Mouse (Mus musculus) heart, postnatal 36 days (tissue): ENCODE results near the gene Smad3. TPM values are rescaled to one million over a fixed set of nuclear protein-coding genes. Genes with fewer than 3 reads are reported as not detected.

Experiments
- DNase-seq, 2 experiments: peaks; one replicate each; pipeline ENCODE4 v3.0.0; 2021 to 2022
- intact Hi-C: fragments of 180-260 bp; cut with DNase I; formaldehyde crosslinking; loops from one replicate; pipeline ENCODE4 v1.15.1; 2025
- total RNA-seq, 2 experiments: library from RNA; stranded (reverse); gene quantifications; 2 replicates each; pipeline ENCODE4 v1.2.3; 2021

Gene Smad3
- total RNA-seq, 2 experiments from 2014 or later, result 12.5 to 13.2 TPM

GRCm38 (mm10) chr9:63774854-63775483 lies 17.2 kb upstream of the Smad3 start:
- no peak for DNase-seq
- intact Hi-C loops, result loop anchor here (5.0 kb wide), 1 partner anchor 1758 kb away; no protein-coding TSS in a partner anchor

- intact Hi-C loops, result loop anchor here (5.0 kb wide), 1 partner anchor 1755 kb away; no protein-coding TSS in a partner anchor
- no peak for DNase-seq
Measured at GRCm38 (mm10) chr9:63772452-63772851, 14.7 kb upstream of the Smad3 start.

- DNase-seq, result no peak
- intact Hi-C loops, result loop anchor here (5.0 kb wide), 1 partner anchor 1754 kb away; no protein-coding TSS in a partner anchor
Measured at GRCm38 (mm10) chr9:63771676-63772075, 13.9 kb upstream of the Smad3 start.

- intact Hi-C loops, result no loop called here
- no peak for DNase-seq
Measured at GRCm38 (mm10) chr9:63761367-63762094, 3.7 kb upstream of the Smad3 start.

GRCm38 (mm10) chr9:63760783-63761182 lies 3.0 kb upstream of the Smad3 start:
- DNase-seq, result no peak
- intact Hi-C loops, result no loop called here

- intact Hi-C loops, result loop anchor here (5.0 to 10.0 kb wide), 4 partner anchors 82 to 625 kb away; partner anchors contain the start of genes Aagab and Iqch
- DNase-seq, result no peak
Measured at GRCm38 (mm10) chr9:63759973-63760722, 2.4 kb upstream of the Smad3 start.

GRCm38 (mm10) chr9:63758641-63759391 lies 1.0 kb upstream of the Smad3 start:
- intact Hi-C loops, result loop anchor here (1.0 to 10.0 kb wide), 5 partner anchors 30 to 624 kb away; partner anchors contain the start of genes Aagab and Iqch
- no peak for DNase-seq

DNA sequence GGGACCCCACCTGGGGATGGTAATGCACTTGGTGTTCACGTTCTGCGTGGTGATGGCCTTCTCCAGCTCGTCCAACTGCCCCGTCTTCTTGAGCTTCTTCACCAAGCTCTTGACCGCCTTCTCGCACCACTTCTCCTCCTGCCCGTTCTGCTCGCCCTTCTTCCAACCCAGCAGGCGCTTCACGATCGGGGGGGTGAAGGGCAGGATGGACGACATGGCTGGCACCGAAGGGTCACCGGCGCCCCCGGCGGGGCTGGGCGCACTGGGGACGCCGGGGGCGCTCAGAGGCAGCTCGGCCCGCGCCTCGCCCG lies 377 bp downstream of the Smad3 start:
- intact Hi-C loops, result loop anchor here (2.0 to 10.0 kb wide), 6 partner anchors 51 to 623 kb away; partner anchors contain the start of genes Aagab and Iqch
- DNase-seq, result no peak

DNA sequence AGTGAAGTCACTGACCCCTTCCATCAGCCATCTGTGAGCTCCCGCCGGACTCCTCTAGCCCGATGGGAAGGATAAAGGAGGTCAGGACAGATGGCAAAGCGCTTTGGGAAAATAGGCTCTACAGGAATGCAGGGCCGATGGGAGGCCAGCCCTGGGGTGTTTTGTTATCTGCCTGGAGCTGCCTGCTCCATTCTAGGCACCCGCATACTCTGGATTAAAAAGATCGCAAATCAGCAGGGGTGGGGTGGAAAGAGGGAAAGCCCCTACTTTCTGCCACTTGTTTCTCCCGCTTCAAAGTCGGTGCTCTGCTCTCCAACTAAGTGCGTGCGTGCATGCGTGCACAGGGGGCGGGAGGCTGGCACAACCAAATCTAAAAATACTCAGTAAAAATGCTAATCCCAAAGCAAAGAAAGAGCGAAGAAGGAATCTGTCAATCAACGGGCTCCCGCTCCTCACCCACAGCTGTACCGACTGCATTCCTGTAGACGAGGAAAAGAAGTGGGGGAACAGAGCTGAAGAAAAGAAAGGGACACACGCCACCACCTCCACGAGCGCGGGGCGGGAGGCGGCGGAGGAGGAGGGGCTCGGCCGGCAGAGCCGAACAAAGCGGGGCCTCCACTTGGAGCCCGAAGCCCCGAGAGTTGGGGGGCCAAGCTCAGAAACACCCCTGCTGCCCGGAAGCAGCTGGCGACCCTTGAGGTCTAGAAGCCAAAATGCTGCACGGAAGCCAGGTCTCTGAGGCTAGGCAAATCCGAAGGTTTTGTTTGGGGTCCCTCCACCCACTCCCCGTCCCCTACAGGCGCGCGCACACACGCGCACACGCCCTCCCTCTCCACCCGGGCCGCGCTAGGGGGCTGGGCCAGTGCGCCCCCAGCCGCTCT lies 973 bp downstream of the Smad3 start:
- intact Hi-C loops, result loop anchor here (2.0 to 10.0 kb wide), 6 partner anchors 50 to 622 kb away; partner anchors contain the start of genes Aagab and Iqch
- peak; percentile 43 to 56 for DNase-seq

GRCm38 (mm10) chr9:63755671-63756543 lies 1.9 kb downstream of the Smad3 start:
- intact Hi-C loops, result loop anchor here (2.0 to 10.0 kb wide), 6 partner anchors 49 to 621 kb away; partner anchors contain the start of genes Aagab and Iqch

GRCm38 (mm10) chr9:63754556-63755510 lies 3.0 kb downstream of the Smad3 start:
- peak; percentile 33 to 59 for DNase-seq
- intact Hi-C loops, result loop anchor here (5.0 to 10.0 kb wide), 4 partner anchors 87 to 620 kb away; partner anchors contain the start of genes Aagab and Iqch

More at GRCm38 (mm10) chr9:63755671-63756543, 1.9 kb downstream of the Smad3 start:
- peak; percentile 29 to 50 for DNase-seq

DNA sequence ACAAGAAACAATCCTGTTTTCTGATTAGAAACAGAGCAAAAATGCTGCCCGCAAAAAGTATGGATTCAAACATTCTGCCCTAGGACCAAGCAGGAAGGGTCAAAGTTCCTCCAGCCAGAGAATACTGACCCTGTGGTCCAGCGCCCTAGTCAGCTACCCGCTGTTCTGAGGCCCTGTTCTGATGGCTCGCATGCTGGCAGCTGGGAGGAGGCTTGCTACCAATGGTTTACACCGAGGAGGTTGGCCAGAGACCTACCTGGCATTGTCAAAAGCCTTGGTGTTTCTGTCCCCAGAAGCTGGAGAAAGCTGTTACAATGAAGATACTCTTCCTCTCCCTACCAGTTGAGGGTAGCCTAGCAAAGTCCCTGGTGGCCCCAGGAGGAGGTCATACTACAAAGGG lies 3.8 kb downstream of the Smad3 start:
- intact Hi-C loops, result loop anchor here (10.0 kb wide), 1 partner anchor 619 kb away; no protein-coding TSS in a partner anchor
- no peak for DNase-seq

- intact Hi-C loops, result loop anchor here (10.0 kb wide), 1 partner anchor 619 kb away; no protein-coding TSS in a partner anchor
- no peak for DNase-seq
Measured at GRCm38 (mm10) chr9:63753359-63753758, 4.4 kb downstream of the Smad3 start.

DNA sequence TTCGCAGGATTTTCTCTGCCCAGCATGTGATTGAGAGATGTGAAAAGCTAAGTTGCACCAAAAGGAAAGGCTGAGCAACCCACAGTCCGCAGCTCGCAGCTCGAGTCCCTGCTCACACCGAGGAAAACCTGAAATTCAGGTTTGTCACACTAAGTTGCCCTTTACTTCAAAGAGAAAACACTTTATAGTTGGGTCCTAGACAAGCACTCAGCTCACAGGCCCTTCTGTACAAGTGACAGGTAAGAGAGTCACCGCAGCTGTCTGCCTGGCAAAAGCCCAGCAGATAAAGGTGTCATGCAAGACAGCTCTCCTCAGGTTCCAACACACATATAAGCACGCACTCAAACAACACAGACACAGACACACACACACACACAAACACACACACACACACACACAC lies 5.2 kb downstream of the Smad3 start:
- intact Hi-C loops, result loop anchor here (10.0 kb wide), 1 partner anchor 618 kb away; no protein-coding TSS in a partner anchor
- DNase-seq, result no peak

GRCm38 (mm10) chr9:63751325-63751724 lies 6.5 kb downstream of the Smad3 start:
- intact Hi-C loops, result loop anchor here (10.0 kb wide), 1 partner anchor 617 kb away; no protein-coding TSS in a partner anchor
- DNase-seq, result no peak

DNA sequence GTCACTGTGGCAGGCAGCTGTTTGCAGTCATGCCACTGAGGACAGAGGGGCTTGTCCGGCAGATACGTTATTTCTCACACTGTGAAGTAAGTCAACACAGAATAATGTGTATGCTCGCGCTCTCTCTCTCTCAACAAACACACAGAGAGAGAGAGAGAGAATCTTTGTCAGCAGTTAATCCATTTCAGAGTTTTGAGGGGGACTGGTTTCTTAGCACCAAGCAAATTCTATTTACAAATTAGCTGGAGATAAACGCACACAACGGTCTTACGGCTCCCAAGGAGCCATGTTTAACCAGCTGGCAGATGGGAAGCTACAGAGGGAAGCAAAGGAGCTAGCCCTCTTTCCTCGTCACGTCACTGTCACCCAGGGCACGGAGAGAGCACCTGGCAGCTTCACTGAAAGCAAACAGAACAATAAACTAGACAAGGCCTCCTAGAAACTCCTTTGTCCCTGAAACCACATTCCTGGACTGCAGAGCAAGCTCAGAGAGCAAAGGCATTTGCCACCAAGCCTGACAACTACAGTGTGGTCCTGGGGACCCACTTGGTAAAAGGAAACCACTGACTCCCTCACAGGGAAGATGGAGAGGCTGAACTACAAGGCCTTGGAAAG lies 7.3 kb downstream of the Smad3 start:
- DNase-seq, result no peak
- intact Hi-C loops, result loop anchor here (10.0 kb wide), 1 partner anchor 616 kb away; no protein-coding TSS in a partner anchor
